Mouse (Mus musculus) embryonic fibroblast, embryonic 13.5 days (primary cell): ENCODE data around the gene Stag1.

Experiments used
- CTCF ChIP-seq: IDR thresholded peaks from 2 replicates; pipeline ENCODE4 v1.5.1; 2011; ENCODE audit warnings: mild to moderate bottlenecking, control low read depth, low read length, moderate library complexity, borderline replicate concordance; ENCODE audit not compliant: insufficient read depth
- POLR2A ChIP-seq: IDR thresholded peaks from 2 replicates; pipeline ENCODE4 v1.6.1; 2011; ENCODE audit warnings: low read depth, mild to moderate bottlenecking, control low read depth, low read length, moderate library complexity

DNA sequence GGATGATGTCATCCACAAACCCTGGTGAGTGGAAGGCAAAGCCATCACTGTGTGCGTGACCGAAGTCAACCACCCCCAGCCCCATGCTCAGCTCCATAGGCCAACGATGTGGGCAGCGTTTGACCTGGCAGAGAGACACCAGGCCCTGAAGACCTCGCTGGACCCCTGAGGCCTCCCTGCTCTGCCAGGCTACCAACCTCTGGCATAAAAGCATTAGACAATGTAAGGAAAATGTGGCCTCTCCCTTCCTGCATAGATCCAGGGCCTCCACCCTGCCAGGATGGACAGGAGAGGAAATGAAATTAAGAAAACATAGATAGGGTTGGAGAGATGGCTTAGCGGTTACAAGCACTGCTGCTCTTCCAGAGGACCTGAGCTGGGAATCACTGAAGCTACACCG lies 385.2 kb downstream of the Stag1 start:
- no peak for TF ChIP-seq CTCF
- no peak for TF ChIP-seq POLR2A
